Mouse (Mus musculus): ENCODE data around the gene Phlda2.

The Phlda2 gene

GRCm38 (mm10) chr7:143461920-143462319, 41.0 kb downstream of the Phlda2 start:
- no peak for DNase-seq (ENCODE audit: low spot score)

DNA sequence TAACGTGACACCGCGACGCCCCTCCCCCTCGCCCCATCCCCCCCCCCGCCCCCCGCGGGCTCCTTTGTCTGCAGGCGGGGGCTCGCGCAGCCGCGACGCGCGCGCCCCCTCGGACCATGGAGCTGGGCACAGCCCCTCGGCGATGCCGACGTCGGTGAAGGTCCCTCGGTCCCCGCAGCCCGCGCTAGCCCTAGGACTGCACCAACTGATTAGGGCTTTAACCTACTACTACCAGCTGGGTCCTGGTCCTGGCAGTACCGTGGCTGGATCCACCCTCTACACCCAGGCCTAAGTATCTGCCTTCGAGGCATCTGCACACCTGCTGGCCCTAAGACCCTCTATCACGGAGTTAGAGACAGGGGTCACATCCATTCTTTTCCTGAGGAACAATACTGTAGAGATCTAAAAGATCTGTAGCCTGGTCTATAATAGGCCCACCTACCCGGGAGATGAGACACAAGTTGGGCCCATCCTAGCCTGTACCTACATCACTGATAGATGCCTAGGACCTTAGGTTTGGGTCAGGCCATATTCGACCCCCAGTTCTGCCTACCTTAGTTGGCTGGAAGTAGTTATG, 41.6 kb downstream of the Phlda2 start:
- no peak for DNase-seq (ENCODE audit: low spot score)

DNA sequence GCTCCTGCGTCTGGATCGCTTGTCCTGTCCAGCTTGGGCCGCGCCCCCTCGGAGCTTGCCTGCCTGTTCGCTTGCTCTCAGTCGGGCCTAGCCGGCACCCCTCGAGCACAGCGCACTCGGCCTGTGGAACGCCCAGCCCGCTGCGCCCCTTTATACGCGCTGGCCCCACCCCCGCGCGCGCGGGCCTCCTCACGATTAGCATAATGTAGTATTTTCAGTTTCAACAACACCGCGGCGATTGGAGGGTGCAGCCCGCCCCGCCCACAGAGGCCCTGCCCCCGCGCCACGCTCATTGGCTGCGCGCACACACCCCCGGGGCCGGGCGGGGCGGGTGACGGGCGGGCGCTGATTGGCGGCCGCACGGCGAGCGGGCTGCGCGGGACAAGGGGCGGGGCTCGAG, 42.1 kb downstream of the Phlda2 start, which contains the start of gene Cdkn1c:
Gene Cdkn1c (minus strand): TSS at position 177 of the 400 bp plus-strand sequence.
- DNase-seq (ENCODE audit: low spot score): peak; percentile 85

DNA sequence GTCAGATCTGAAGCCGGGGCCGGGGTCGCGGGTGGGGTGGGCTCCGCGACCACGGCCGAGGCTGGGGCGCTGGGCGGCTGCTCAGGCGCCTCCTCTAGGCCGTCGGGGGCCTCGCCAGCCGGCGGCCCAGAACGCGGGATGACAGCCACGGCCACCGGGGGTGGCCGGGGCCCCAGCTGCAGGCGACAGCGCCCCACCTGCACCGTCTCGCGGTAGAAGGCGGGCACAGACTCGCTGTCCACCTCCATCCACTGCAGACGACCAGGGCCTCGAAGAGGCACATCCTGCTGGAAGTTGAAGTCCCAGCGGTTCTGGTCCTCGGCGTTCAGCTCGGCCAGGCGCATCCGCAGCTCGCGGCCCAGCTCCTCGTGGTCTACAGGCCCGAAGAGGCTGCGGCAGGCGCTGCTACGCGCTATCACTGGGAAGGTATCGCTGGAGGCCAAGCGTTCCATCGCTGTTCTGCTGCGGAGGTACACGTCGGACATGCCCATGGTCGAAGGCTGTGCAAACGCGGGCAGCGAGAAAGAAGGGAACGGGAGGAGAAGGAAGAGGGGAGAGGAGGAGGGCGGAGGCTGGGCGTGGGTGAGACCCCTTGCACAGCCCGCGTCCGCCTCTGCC, 42.6 kb downstream of the Phlda2 start:
- DNase-seq (ENCODE audit: low spot score): no peak

- no peak for DNase-seq (ENCODE audit: low spot score)
Measured at GRCm38 (mm10) chr7:143459332-143460211, 43.4 kb downstream of the Phlda2 start.

- no peak for DNase-seq (ENCODE audit: low spot score)
Measured at GRCm38 (mm10) chr7:143458963-143459331, 44.0 kb downstream of the Phlda2 start.
